Mouse (Mus musculus): ENCODE measurements at regions not wholly inside any gene's neighbourhood (a gene's known extent, or its start where the extent isn't known, plus 50 kb on each side); places are given as distances from the start of the nearest gene placed in this dataset.
A peak's percentile ranks its signal among the peaks of the same experiment; 100 is the strongest.

GRCm38 (mm10) chr10:125610353-125610752, 221.1 kb upstream of the Slc16a7 start:
- no peak overlapping the region for H3K4me3 ChIP-seq
- H3K4me2 ChIP-seq: no peak overlapping the region
- H3K27me3 ChIP-seq: no peaks in the 10 kb centered on the region
- ATAC-seq (ENCODE audit: borderline replicate concordance, extremely low read depth, low FRiP score, low TSS enrichment): no peak
- no peak overlapping the region for H3K9ac ChIP-seq
- H3K4me1 ChIP-seq: no peaks in the 10 kb centered on the region
- no peak overlapping the region for H3K27ac ChIP-seq
- WGBS: 71% methylated on average over 5 of the region's 5 CpGs
- no peaks in the 10 kb centered on the region for H3K36me3 ChIP-seq
- no peaks in the 10 kb centered on the region for H3K9me3 ChIP-seq

GRCm38 (mm10) chr10:125612773-125613172, 223.5 kb upstream of the Slc16a7 start:
- WGBS: 92% methylated on average over 6 of the region's 6 CpGs
- no peaks in the 10 kb centered on the region for H3K9me3 ChIP-seq
- H3K27ac ChIP-seq: no peak overlapping the region

GRCm38 (mm10) chr10:125621376-125621775, 232.1 kb upstream of the Slc16a7 start:
- no peaks in the 10 kb centered on the region for H3K4me1 ChIP-seq
- no peak overlapping the region for H3K4me3 ChIP-seq
- no peaks in the 10 kb centered on the region for H3K9me3 ChIP-seq
- H3K4me2 ChIP-seq: no peak overlapping the region
- 63% methylated on average over 6 of the region's 6 CpGs for WGBS
- H3K27me3 ChIP-seq: no peaks in the 10 kb centered on the region
- ATAC-seq (ENCODE audit: borderline replicate concordance, extremely low read depth, low FRiP score, low TSS enrichment): no peak
- no peaks in the 10 kb centered on the region for H3K36me3 ChIP-seq
- no peak overlapping the region for H3K9ac ChIP-seq
- H3K27ac ChIP-seq: no peak overlapping the region

More at GRCm38 (mm10) chr10:125612773-125613172, 223.5 kb upstream of the Slc16a7 start:
- H3K4me1 ChIP-seq: no peaks in the 10 kb centered on the region
- ATAC-seq (ENCODE audit: borderline replicate concordance, extremely low read depth, low FRiP score, low TSS enrichment): no peak
- H3K27me3 ChIP-seq: no peaks in the 10 kb centered on the region
- no peaks in the 10 kb centered on the region for H3K36me3 ChIP-seq
- H3K4me3 ChIP-seq: no peak overlapping the region
- H3K4me2 ChIP-seq: no peak overlapping the region
- H3K9ac ChIP-seq: no peak overlapping the region

GRCm38 (mm10) chr10:125623836-125624235, 234.6 kb upstream of the Slc16a7 start:
- Histone ChIP-seq H3K9ac (no peak overlapping the region), H3K4me3 (no peak overlapping the region), H3K4me2 (no peak overlapping the region), H3K27me3 (no peaks in the 10 kb centered on the region), H3K27ac (no peak overlapping the region), H3K4me1 (no peaks in the 10 kb centered on the region), H3K9me3 (no peaks in the 10 kb centered on the region), H3K36me3 (no peaks in the 10 kb centered on the region)
- WGBS: 33% methylated on average over 7 of the region's 7 CpGs
- no peak for ATAC-seq (ENCODE audit: borderline replicate concordance, extremely low read depth, low FRiP score, low TSS enrichment)

- Histone ChIP-seq H3K9me3 (no peaks in the 10 kb centered on the region), H3K27me3 (no peaks in the 10 kb centered on the region), H3K36me3 (no peaks in the 10 kb centered on the region), H3K9ac (no peak overlapping the region), H3K4me2 (no peak overlapping the region), H3K4me1 (no peaks in the 10 kb centered on the region), H3K27ac (no peak overlapping the region), H3K4me3 (no peak overlapping the region)
- WGBS: 87% methylated on average over 4 of the region's 4 CpGs
- no peak for ATAC-seq (ENCODE audit: borderline replicate concordance, extremely low read depth, low FRiP score, low TSS enrichment)
Observed at GRCm38 (mm10) chr10:125667906-125668305, 278.6 kb upstream of the Slc16a7 start.

- H3K9ac ChIP-seq: no peak overlapping the region
- no peak for ATAC-seq (ENCODE audit: borderline replicate concordance, extremely low read depth, low FRiP score, low TSS enrichment)
- no peak overlapping the region for H3K27ac ChIP-seq
- no peaks in the 10 kb centered on the region for H3K36me3 ChIP-seq
- WGBS: 40% methylated on average over 11 of the region's 11 CpGs
- H3K4me1 ChIP-seq: no peaks in the 10 kb centered on the region
- H3K4me2 ChIP-seq: no peak overlapping the region
- no peak overlapping the region for H3K4me3 ChIP-seq
- no peaks in the 10 kb centered on the region for H3K27me3 ChIP-seq
- H3K9me3 ChIP-seq: no peaks in the 10 kb centered on the region
Observed at GRCm38 (mm10) chr10:125673637-125674036, 284.4 kb upstream of the Slc16a7 start.

GRCm38 (mm10) chr10:125679644-125680043, 286.3 kb upstream of the Lrig3 start:
- no peak for ATAC-seq (ENCODE audit: borderline replicate concordance, extremely low read depth, low FRiP score, low TSS enrichment)
- no peaks in the 10 kb centered on the region for H3K9me3 ChIP-seq
- H3K36me3 ChIP-seq: no peaks in the 10 kb centered on the region
- no peaks in the 10 kb centered on the region for H3K27me3 ChIP-seq
- no peak overlapping the region for H3K4me3 ChIP-seq
- no peaks in the 10 kb centered on the region for H3K4me1 ChIP-seq
- H3K9ac ChIP-seq: no peak overlapping the region
- H3K4me2 ChIP-seq: no peak overlapping the region
- 80% methylated on average over 7 of the region's 7 CpGs for WGBS
- no peak overlapping the region for H3K27ac ChIP-seq

GRCm38 (mm10) chr10:125685130-125685529, 280.8 kb upstream of the Lrig3 start:
- ATAC-seq (ENCODE audit: borderline replicate concordance, extremely low read depth, low FRiP score, low TSS enrichment): no peak
- no peak overlapping the region for H3K4me3 ChIP-seq
- H3K4me2 ChIP-seq: no peak overlapping the region

GRCm38 (mm10) chr10:125693505-125693904, 272.5 kb upstream of the Lrig3 start:
- 69% methylated on average over 7 of the region's 7 CpGs for WGBS

More at GRCm38 (mm10) chr10:125685130-125685529, 280.8 kb upstream of the Lrig3 start:
- no peaks in the 10 kb centered on the region for H3K36me3 ChIP-seq
- no peaks in the 10 kb centered on the region for H3K27me3 ChIP-seq
- 52% methylated on average over 5 of the region's 5 CpGs for WGBS
- no peak overlapping the region for H3K9ac ChIP-seq
- H3K27ac ChIP-seq: no peak overlapping the region
- H3K9me3 ChIP-seq: no peaks in the 10 kb centered on the region
- H3K4me1 ChIP-seq: no peaks in the 10 kb centered on the region

GRCm38 (mm10) chr10:125696159-125696558, 269.8 kb upstream of the Lrig3 start:
- no peak for ATAC-seq (ENCODE audit: borderline replicate concordance, extremely low read depth, low FRiP score, low TSS enrichment)

More at GRCm38 (mm10) chr10:125693505-125693904, 272.5 kb upstream of the Lrig3 start:
- Histone ChIP-seq H3K9ac (no peak overlapping the region), H3K27ac (no peak overlapping the region), H3K4me2 (no peak overlapping the region), H3K27me3 (no peaks in the 10 kb centered on the region), H3K4me1 (no peaks in the 10 kb centered on the region), H3K9me3 (no peaks in the 10 kb centered on the region), H3K36me3 (no peaks in the 10 kb centered on the region), H3K4me3 (no peak overlapping the region)
- no peak for ATAC-seq (ENCODE audit: borderline replicate concordance, extremely low read depth, low FRiP score, low TSS enrichment)

GRCm38 (mm10) chr10:125725077-125725680, 240.8 kb upstream of the Lrig3 start:
- H3K36me3 ChIP-seq: no peaks in the 10 kb centered on the region
- peaks cover 10% of the 10 kb centered on the region for H3K4me1 ChIP-seq
- H3K4me3 ChIP-seq: no peak overlapping the region
- no peaks in the 10 kb centered on the region for H3K9me3 ChIP-seq
- no peak overlapping the region for H3K9ac ChIP-seq
- 25% methylated on average over 18 of the region's 18 CpGs for WGBS
- peak overlapping the region; percentile 33 for H3K4me2 ChIP-seq
- no peaks in the 10 kb centered on the region for H3K27me3 ChIP-seq
- H3K27ac ChIP-seq: peak overlapping the region; percentile 73
- peak; percentile 92 for ATAC-seq (ENCODE audit: borderline replicate concordance, extremely low read depth, low FRiP score, low TSS enrichment)

More at GRCm38 (mm10) chr10:125696159-125696558, 269.8 kb upstream of the Lrig3 start:
- Histone ChIP-seq H3K9me3 (no peaks in the 10 kb centered on the region), H3K4me2 (no peak overlapping the region), H3K4me1 (no peaks in the 10 kb centered on the region), H3K36me3 (no peaks in the 10 kb centered on the region), H3K27ac (no peak overlapping the region), H3K27me3 (no peaks in the 10 kb centered on the region), H3K9ac (no peak overlapping the region), H3K4me3 (no peak overlapping the region)
- WGBS: 91% methylated on average over 5 of the region's 5 CpGs

- peak overlapping the region; percentile 33 for H3K4me2 ChIP-seq
- ATAC-seq (ENCODE audit: borderline replicate concordance, extremely low read depth, low FRiP score, low TSS enrichment): peak; percentile 82
- no peaks in the 10 kb centered on the region for H3K9me3 ChIP-seq
- H3K27me3 ChIP-seq: no peaks in the 10 kb centered on the region
- no peak overlapping the region for H3K9ac ChIP-seq
- H3K27ac ChIP-seq: peak overlapping the region; percentile 73
- no peak overlapping the region for H3K4me3 ChIP-seq
- 25% methylated on average over 7 of the region's 7 CpGs for WGBS
- H3K36me3 ChIP-seq: no peaks in the 10 kb centered on the region
- peaks cover 10% of the 10 kb centered on the region for H3K4me1 ChIP-seq
Observed at GRCm38 (mm10) chr10:125725681-125726139, 240.3 kb upstream of the Lrig3 start.
